Mouse (Mus musculus) CD4-positive, CD25-positive, alpha-beta regulatory T cell, adult 9 weeks (primary cell): ENCODE measurements around the gene Atraid. TPM values are rescaled to one million over a fixed set of nuclear protein-coding genes. Genes with fewer than 3 reads are reported as not detected.

Source experiments
- polyA plus RNA-seq: library from polyadenylated mRNA; unstranded; fragments of 100-300 nt; shearing (Covaris generic); gene quantifications from one replicate; pipeline ENCODE4 v1.2.1, GENCODE M21; 2017

The Atraid gene
- polyA plus RNA-seq: 117 TPM

GRCm38 (mm10) chr5:31047848-31048762, at the start of gene Atraid:
Gene Atraid, plus strand, starts transcription at chr5:31048312.

DNA sequence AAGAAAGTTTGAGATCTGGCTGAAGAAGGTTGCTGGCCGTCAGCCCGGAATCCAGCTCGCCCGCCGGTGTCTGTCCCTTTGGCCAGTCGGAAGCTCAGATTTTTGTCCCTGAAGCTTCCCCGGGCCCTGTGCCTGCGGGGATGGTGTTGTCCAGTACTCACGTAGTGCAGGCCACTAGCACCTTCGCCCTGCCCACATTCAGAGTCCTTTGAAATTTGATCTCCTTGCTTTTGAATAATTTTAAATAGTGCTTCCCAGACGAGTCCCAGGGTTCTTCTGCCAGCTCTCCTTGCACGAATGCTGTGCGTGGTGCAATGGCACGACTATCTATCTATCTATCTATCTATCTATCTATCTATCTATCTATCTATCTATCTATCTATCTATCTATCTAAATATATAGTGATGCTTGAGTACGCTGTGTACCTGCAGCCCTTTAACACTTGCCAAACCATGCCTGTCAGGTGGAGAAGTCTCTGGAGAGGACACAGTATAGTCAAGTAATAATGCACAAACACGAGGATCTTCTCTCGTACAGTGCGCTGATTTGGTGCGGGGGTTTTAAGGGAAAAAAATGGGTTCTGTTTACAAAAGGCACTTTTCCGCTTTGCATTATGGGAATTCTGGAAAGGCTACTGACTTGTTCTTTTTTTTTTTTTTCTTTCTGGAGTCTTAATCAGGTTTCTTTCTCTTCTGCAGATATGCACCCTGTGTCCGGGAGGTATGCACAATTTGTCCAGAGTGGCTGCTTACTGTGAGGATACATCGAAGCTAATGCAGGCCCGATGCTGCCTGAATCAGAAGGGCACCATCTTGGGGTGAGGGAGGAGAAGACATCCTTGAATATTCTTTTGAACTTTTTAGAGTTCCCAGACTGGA, 890 bp downstream of the Atraid start, which contains the start of gene Slc5a6:
Slc5a6 (minus strand) TSS at position 162 of the 879 bp plus-strand sequence.

DNA sequence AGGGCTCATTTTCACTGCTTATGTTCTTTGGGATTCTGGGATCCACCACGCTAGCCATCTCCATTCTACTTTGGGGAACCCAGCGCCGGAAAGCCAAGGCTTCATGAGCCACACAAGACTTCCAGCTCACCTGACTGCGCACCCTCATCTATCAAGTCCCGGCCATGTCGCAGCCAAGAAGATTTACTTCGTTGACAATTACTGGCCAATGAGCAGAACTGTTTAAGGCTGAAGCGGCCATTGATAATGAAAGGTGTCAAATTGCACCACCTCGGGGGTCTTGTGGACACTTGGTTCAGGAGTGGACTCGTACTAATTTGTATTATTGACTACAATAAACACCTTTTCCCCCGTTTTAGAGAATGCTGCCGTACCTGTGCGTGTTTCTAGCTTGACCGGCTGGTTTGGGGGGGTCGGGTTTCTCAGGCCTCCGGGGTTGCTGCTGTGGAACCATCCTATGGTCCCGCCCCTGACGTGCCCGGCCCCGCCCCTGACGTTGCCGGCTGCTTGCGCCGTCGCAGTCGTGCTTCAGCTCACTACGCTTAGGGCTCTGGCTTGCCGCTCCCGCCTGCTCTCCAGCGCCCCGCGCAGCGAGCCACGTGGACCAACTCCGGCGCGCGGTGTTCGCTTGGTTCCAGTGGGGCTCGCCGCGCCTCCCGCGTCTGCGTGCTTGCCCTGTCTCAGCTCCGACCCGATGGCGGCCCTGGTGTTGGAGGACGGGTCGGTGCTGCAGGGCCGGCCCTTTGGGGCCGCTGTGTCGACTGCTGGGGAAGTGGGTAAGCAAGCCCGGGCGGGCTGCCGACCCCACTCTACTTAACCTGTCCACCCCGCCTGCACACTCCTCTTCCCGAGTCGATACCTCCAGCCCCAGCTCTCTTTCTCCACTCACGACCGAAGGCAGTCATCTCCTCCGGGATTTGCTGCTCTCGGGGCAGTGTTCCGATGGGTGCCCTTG, 6.4 kb downstream of the Atraid start, which contains the start of gene Cad:
Cad (plus strand) TSS at position 520 of the 955 bp plus-strand sequence.

Other genes starting within 250 kb of the Atraid start
- gene Mapre3, start 233.7 kb upstream of the Atraid start, polyA plus RNA-seq: 5.3 TPM
- 66.9 TPM for gene Tmem214, start 180.3 kb upstream of the Atraid start, polyA plus RNA-seq
- 16.2 TPM for gene Agbl5, start 159.6 kb upstream of the Atraid start, polyA plus RNA-seq
- 311 TPM for gene Ost4, start 140.5 kb upstream of the Atraid start, polyA plus RNA-seq
- gene Emilin1, start 134.9 kb upstream of the Atraid start, polyA plus RNA-seq: 3.6 TPM
- gene Khk, start 126.9 kb upstream of the Atraid start, polyA plus RNA-seq: 36.3 TPM
- gene Cgref1, start 102.7 kb upstream of the Atraid start, polyA plus RNA-seq: 0.55 TPM
- 228 TPM for gene Preb, start 88.0 kb upstream of the Atraid start, polyA plus RNA-seq
- not detected for gene Tcf23, start 79.7 kb upstream of the Atraid start, polyA plus RNA-seq
- 12.3 TPM for gene Slc5a6, start 612 bp downstream of the Atraid start, polyA plus RNA-seq
- 23.1 TPM for gene Cad, start 6.5 kb downstream of the Atraid start, polyA plus RNA-seq
- gene Dnajc5g, start 58.0 kb downstream of the Atraid start, polyA plus RNA-seq: not detected
- gene Slc30a3, start 59.9 kb downstream of the Atraid start, polyA plus RNA-seq: 1.4 TPM
- not detected for gene Trim54, start 68.4 kb downstream of the Atraid start, polyA plus RNA-seq
- not detected for gene Ucn, start 90.5 kb downstream of the Atraid start, polyA plus RNA-seq
- 46.5 TPM for gene Mpv17, start 105.9 kb downstream of the Atraid start, polyA plus RNA-seq
- gene Gm29609, start 131.6 kb downstream of the Atraid start, polyA plus RNA-seq: 2.3 TPM
- gene Gtf3c2, start 131.8 kb downstream of the Atraid start, polyA plus RNA-seq: 116 TPM
- gene Snx17, start 144.9 kb downstream of the Atraid start, polyA plus RNA-seq: 154 TPM
- gene Eif2b4, start 145.1 kb downstream of the Atraid start, polyA plus RNA-seq: 85.1 TPM
- gene Zfp513, start 154.0 kb downstream of the Atraid start, polyA plus RNA-seq: 18.3 TPM
- gene Ppm1g, start 172.4 kb downstream of the Atraid start, polyA plus RNA-seq: 39.9 TPM
- 205 TPM for gene Nrbp1, start 192.6 kb downstream of the Atraid start, polyA plus RNA-seq
- not detected for gene Gm9970, start 192.9 kb downstream of the Atraid start, polyA plus RNA-seq
- 54.3 TPM for gene Krtcap3, start 203.4 kb downstream of the Atraid start, polyA plus RNA-seq
- 10.2 TPM for gene Ift172, start 242.8 kb downstream of the Atraid start, polyA plus RNA-seq
- gene Fndc4, start 247.8 kb downstream of the Atraid start, polyA plus RNA-seq: not detected
- not detected for gene Gckr, start 249.1 kb downstream of the Atraid start, polyA plus RNA-seq